Mouse (Mus musculus) testis, adult 2 months (tissue): Measurements from ENCODE around the gene Grik3. TPM values are rescaled to one million over a fixed set of nuclear protein-coding genes. Genes with fewer than 3 reads are reported as not detected.

ENCODE experiments used
- H3K27ac ChIP-seq: fragments of 200-500 bp; 2 replicates; pipeline ENCODE4 v1.5.1; 2012; ENCODE audit warnings: low read depth, low read length; ENCODE audit not compliant: control insufficient read depth, insufficient read depth
- H3K27me3 ChIP-seq: fragments of 200-500 bp; 2 replicates; pipeline ENCODE4 v1.6.1; 2012; ENCODE audit warnings: mild to moderate bottlenecking, low read length, moderate library complexity; ENCODE audit not compliant: control insufficient read depth, insufficient read depth
- H3K36me3 ChIP-seq: fragments of 200-500 bp; 2 replicates; pipeline ENCODE4 v1.6.1; 2012; ENCODE audit warnings: mild to moderate bottlenecking, low read length; ENCODE audit not compliant: control insufficient read depth, insufficient read depth
- H3K4me1 ChIP-seq: fragments of 200-500 bp; 2 replicates; pipeline ENCODE4 v1.6.1; 2012; ENCODE audit warnings: low read length; ENCODE audit not compliant: control insufficient read depth, insufficient read depth
- H3K4me3 ChIP-seq: fragments of 200-500 bp; 2 replicates; pipeline ENCODE4 v1.5.1; 2012; ENCODE audit warnings: low read depth, mild to moderate bottlenecking, low read length, moderate library complexity, mixed read lengths; ENCODE audit not compliant: control insufficient read depth
- CTCF ChIP-seq: fragments of 200-500 bp; IDR thresholded peaks from 2 replicates; pipeline ENCODE4 v1.5.1; 2012; ENCODE audit warnings: low read depth, mild to moderate bottlenecking, inconsistent platforms, low read length, moderate library complexity; ENCODE audit not compliant: control insufficient read depth, insufficient read depth, insufficient replicate concordance
- POLR2A ChIP-seq: fragments of 200-500 bp; IDR thresholded peaks from 2 replicates; pipeline ENCODE4 v1.6.1; 2012; ENCODE audit warnings: low read depth, mild to moderate bottlenecking, inconsistent platforms, low read length, moderate library complexity; ENCODE audit not compliant: control insufficient read depth
- polyA plus RNA-seq: library from polyadenylated mRNA; depleted of rRNA; stranded (reverse); fragments of >200 nt; gene quantifications from 2 replicates; pipeline ENCODE4 v1.2.3, GENCODE M21; 2012

Grik3 gene
- polyA plus RNA-seq, 1 experiment, result 0.38 TPM

DNA sequence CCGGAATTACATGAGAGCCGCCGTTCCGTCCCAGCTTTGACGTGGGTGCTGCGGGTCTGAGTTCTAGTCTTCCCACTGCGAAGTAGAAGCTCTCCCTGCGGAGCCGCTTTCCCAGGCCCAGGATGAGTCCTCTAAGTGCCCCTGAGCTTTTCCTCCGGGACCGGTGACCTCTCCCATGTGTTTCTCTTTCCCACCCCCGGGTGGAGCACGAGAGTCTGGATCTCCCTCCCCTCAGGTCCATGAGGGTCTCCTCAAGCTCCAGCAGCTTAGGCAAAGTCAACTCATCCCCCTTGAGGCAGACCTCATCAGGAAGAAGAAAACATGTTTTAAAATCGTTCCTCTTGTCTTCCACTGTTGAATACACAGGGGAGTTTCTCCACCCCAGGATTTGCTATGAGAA, 127.4 kb downstream of the Grik3 start:
- no peak overlapping the region for H3K27ac ChIP-seq
- H3K27me3 ChIP-seq, result no peaks in the 10 kb centered on the region
- H3K4me1 ChIP-seq, result no peaks in the 10 kb centered on the region
- H3K4me3 ChIP-seq, result no peak overlapping the region
- no peaks in the 10 kb centered on the region for H3K36me3 ChIP-seq
- no peak for TF ChIP-seq POLR2A
- no peak for TF ChIP-seq CTCF

DNA sequence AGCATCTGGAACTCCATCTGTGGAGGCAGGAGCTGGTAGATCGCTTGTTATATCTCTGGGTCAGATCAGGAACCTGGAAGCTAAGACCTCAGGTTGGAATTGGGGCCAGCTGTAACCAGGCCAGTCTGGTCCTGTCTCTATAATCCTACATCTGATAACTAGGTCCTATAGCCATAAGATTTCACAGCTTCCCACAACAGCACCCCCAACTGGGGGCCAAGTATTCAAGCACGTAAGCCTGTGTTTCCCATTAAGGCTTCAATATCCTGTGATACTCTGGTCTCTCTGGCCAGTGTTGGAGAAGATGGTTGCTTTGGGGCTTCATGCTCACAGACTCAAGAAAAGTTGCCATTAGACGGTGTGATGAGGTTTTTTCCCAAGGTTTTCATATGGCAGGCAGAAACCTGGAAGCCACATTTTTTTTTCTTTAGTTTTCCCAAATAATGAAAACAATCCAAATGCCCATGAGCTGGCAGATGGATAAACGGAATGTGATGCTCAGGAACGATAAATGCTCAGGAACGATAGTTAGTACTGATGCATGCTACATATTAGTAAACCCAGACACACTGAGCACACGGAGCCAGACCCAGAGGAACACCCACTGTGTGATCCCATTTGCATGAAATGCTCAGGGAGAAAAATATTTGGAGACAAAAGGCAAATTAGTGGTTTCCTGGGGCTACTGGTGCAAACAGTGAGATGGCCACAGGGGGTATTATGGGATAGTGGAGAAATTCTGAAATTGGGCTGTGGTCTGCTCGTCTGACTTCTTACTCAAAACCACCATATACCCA, 128.2 kb downstream of the Grik3 start:
- Histone ChIP-seq H3K27me3 (no peaks in the 10 kb centered on the region), H3K4me3 (no peak overlapping the region), H3K36me3 (no peaks in the 10 kb centered on the region), H3K4me1 (no peaks in the 10 kb centered on the region), H3K27ac (no peak overlapping the region)
- TF ChIP-seq CTCF (no peak), POLR2A (no peak)

GRCm38 (mm10) chr4:125624885-125625678, 134.6 kb downstream of the Grik3 start:
- TF ChIP-seq CTCF (peak; percentile 76; the same call in 1 of the 2 replicates), POLR2A (no peak)
- Histone ChIP-seq H3K4me3 (no peak overlapping the region), H3K27me3 (no peaks in the 10 kb centered on the region), H3K27ac (no peak overlapping the region), H3K4me1 (no peaks in the 10 kb centered on the region), H3K36me3 (no peaks in the 10 kb centered on the region)

GRCm38 (mm10) chr4:125629544-125629943, 139.0 kb downstream of the Grik3 start:
- no peak overlapping the region for H3K4me3 ChIP-seq
- TF ChIP-seq CTCF (no peak), POLR2A (no peak)

GRCm38 (mm10) chr4:125635037-125635436, 144.5 kb downstream of the Grik3 start:
- Histone ChIP-seq H3K4me1 (no peaks in the 10 kb centered on the region), H3K4me3 (no peak overlapping the region), H3K36me3 (no peaks in the 10 kb centered on the region), H3K27ac (no peak overlapping the region), H3K27me3 (no peaks in the 10 kb centered on the region)
- TF ChIP-seq CTCF, result no peak

More at GRCm38 (mm10) chr4:125629544-125629943, 139.0 kb downstream of the Grik3 start:
- Histone ChIP-seq H3K36me3 (no peaks in the 10 kb centered on the region), H3K27me3 (no peaks in the 10 kb centered on the region), H3K27ac (no peak overlapping the region), H3K4me1 (no peaks in the 10 kb centered on the region)

GRCm38 (mm10) chr4:125636616-125637304, 146.3 kb downstream of the Grik3 start:
- Histone ChIP-seq H3K4me3 (no peak overlapping the region), H3K4me1 (no peaks in the 10 kb centered on the region), H3K27ac (no peak overlapping the region), H3K36me3 (no peaks in the 10 kb centered on the region), H3K27me3 (no peaks in the 10 kb centered on the region)
- TF ChIP-seq POLR2A (no peak), CTCF (no peak)

DNA sequence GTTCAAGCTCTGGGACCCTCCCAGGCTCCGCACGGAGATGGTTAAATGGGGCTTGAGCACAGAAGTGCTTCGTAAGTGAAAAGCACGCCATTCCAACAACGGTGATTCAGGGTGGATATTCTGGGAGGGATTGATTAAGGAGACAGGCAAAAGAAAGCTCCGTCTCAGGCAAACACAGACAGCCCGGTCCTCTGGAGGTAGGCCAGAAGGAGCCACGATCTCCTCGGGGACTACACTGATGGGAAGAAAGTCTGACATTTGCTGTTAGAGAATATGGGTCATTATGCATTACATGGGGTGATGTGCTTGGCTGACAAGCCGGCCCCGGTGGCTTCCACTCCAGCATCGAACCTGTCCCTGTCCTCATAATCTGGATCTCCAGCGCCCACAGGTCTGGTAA, 146.9 kb downstream of the Grik3 start:
- Histone ChIP-seq H3K4me1 (no peaks in the 10 kb centered on the region), H3K27ac (no peak overlapping the region)
- TF ChIP-seq CTCF (no peak), POLR2A (no peak)

More for the DNA sequence above, 146.9 kb downstream of the Grik3 start:
- no peaks in the 10 kb centered on the region for H3K27me3 ChIP-seq
- H3K36me3 ChIP-seq, result no peaks in the 10 kb centered on the region
- no peak overlapping the region for H3K4me3 ChIP-seq
